Mouse (Mus musculus): Measurements from ENCODE around the gene Gm20806.
"Not testable (repeated sequence)": the region's sequence is repeated elsewhere in the genome, so short reads cannot be mapped to it uniquely, and the experiment has no call there.

Gene Gm20806

DNA sequence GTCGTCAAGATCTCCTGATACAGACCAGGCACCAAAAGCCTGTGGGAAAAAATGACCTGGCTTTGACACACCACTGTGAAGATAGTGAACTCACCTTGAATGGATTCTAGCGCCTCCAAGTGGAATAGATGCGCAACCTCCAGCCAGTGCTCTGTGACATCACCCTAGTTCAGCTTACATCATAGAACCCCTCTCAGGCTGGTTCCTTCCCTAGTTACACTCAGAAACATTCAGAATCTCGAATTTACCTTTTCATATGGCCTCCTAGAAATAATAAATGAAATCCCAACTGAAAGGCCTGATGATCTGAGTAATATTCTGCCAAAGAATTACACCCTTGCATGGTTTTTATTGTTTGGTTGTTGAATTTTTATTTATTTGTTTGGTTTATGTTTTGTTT is at the start of gene Gm20806:
Gene Gm20806 (minus strand): TSS at position 101 of the 400 bp plus-strand sequence.
- DNase-seq = not testable (repeated sequence)

Measured in right cerebral cortex, postnatal 4 days (tissue).